ENCODE assay signal across 11 mouse cellular contexts in the genomic region with DNA sequence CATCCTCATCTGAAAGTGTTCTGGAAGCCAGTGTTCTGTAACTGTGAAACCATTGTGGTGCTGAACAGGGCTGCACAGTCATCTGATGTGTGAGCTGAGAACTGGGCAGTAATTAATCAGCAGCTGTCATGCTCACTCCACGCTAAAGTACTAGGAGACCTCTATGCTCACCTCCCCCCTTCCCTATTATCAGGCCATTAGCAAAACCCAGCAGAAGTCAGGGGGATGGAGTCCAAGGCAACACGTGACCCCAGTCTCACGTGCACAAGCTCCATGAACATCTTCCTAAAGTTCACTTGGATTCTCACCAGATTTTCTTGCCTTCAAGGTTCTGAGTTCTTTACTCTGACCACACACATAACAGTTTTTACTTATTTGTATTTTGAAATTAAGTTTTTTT. TPM values are rescaled to one million over a fixed set of nuclear protein-coding genes. Genes with fewer than 3 reads are reported as not detected.
DNase-seq lines count a peak whose midpoint lies in the region; ATAC-seq and TF ChIP-seq lines count a peak whose summit lies in the region.
"Had no signal": no experiment of that assay in that cellular context is flagged by ENCODE, and none has a peak within 500 bp of the region (broad histone marks: within the 10 kb centered on the region; RNA-seq: fewer than 3 reads in every experiment).

No protein-coding gene starts in this region.

- H3K9me3 ChIP-seq in lung, embryonic 14.5 days (ENCODE audit: low read depth, low read length), result no peaks in the 10 kb centered on the region
- H3K9me3 ChIP-seq in hindbrain, embryonic 14.5 days (ENCODE audit: control insufficient read depth, low read length), result no peaks in the 10 kb centered on the region
- no peaks in the 10 kb centered on the region for H3K9me3 ChIP-seq in limb, embryonic 11.5 days (ENCODE audit: control insufficient read depth, low read length)
- H3K9me3 ChIP-seq: liver, embryonic 13.5 days had no signal

- peaks cover 12% of the 10 kb centered on the region for H3K4me1 ChIP-seq in lung, embryonic 14.5 days (ENCODE audit: insufficient read depth)
- H3K4me1 ChIP-seq in hindbrain, embryonic 14.5 days (replicated peaks; ENCODE audit: control insufficient read depth, insufficient read depth, low read length), result 0 out of 2 replicates have a peak, but pooled peaks cover 3% of the 10 kb centered on the region
- H3K4me1 ChIP-seq in limb, embryonic 11.5 days (ENCODE audit: control insufficient read depth, insufficient read depth, low read length), result peaks cover 11% of the 10 kb centered on the region
- H3K4me1 ChIP-seq: liver, embryonic 13.5 days had no signal

- ATAC-seq in cerebellum, adult (ENCODE audit: insufficient number of reproducible peaks, low FRiP score, low TSS enrichment), result peak; percentile 60; the same call in 1 of the 2 replicates
- ATAC-seq in lung, embryonic 14.5 days (ENCODE audit: insufficient read depth), result peak; percentile 60
- ATAC-seq in hindbrain, embryonic 14.5 days (ENCODE audit: low FRiP score), result peak; percentile 71; the same call in 1 of the 2 replicates
- 0 out of 2 replicates have a peak, but pooled peaks have one; percentile 49 for ATAC-seq in limb, embryonic 11.5 days (ENCODE audit: insufficient number of reproducible peaks, low FRiP score, low TSS enrichment, low read depth)
- ATAC-seq: Patski had no signal

- peak overlapping the region; percentile 76 for H3K27ac ChIP-seq in lung, embryonic 14.5 days (ENCODE audit: low read depth)
- no peak overlapping the region for H3K27ac ChIP-seq in hindbrain, embryonic 14.5 days
- H3K27ac ChIP-seq in limb, embryonic 11.5 days (replicated peaks; ENCODE audit: low read depth, low read length), result 0 out of 2 replicates have a peak overlapping the region, but pooled peaks have one; percentile 26
- H3K27ac ChIP-seq: liver, embryonic 13.5 days had no signal

- no peak for TF ChIP-seq CTCF in lung, embryonic 14.5 days (IDR thresholded peaks at IDR 0.05; ENCODE audit: low read depth)

- no peaks in the 10 kb centered on the region for H3K36me3 ChIP-seq in lung, embryonic 14.5 days (ENCODE audit: insufficient read depth)
- H3K36me3 ChIP-seq in hindbrain, embryonic 14.5 days (replicated peaks; ENCODE audit: control insufficient read depth, insufficient read depth), result no peaks in the 10 kb centered on the region
- H3K36me3 ChIP-seq in limb, embryonic 11.5 days (ENCODE audit: control insufficient read depth, insufficient read depth, low read length), result no peaks in the 10 kb centered on the region
- H3K36me3 ChIP-seq: liver, embryonic 13.5 days had no signal

- no peaks in the 10 kb centered on the region for H3K27me3 ChIP-seq in lung, embryonic 14.5 days (ENCODE audit: insufficient read depth, low read length)
- no peaks in the 10 kb centered on the region for H3K27me3 ChIP-seq in hindbrain, embryonic 14.5 days (ENCODE audit: control insufficient read depth, insufficient read depth, low read length)
- H3K27me3 ChIP-seq in limb, embryonic 11.5 days (ENCODE audit: control insufficient read depth, insufficient read depth, low read length), result no peaks in the 10 kb centered on the region
- H3K27me3 ChIP-seq: liver, embryonic 13.5 days; Patski had no signal

- no peak for DNase-seq in cerebellum, postnatal 36 days
- peak; percentile 62 for DNase-seq in lung, embryonic 14.5 days
- no peak for DNase-seq in lung, adult 18-20 months
- no peak for DNase-seq in hindbrain, embryonic 14.5 days (ENCODE audit: low spot score)
- DNase-seq in limb, embryonic 11.5 days (ENCODE audit: low spot score), result no peak
- DNase-seq in adrenal gland, postnatal 25 days, result no peak
- DNase-seq in natural killer cell, adult 2 months (ENCODE audit: low spot score in 2 of 2), result no peak
- DNase-seq: gastrocnemius, postnatal 25 days; liver, embryonic 13.5 days had no signal

- 15% methylated on average over 3 of the region's 3 CpGs for WGBS in lung, embryonic 14.5 days
- 19% methylated on average over 3 of the region's 3 CpGs for WGBS in hindbrain, embryonic 14.5 days
- 4% methylated on average over 3 of the region's 3 CpGs for WGBS in limb, embryonic 11.5 days

- H3K9ac ChIP-seq in lung, embryonic 14.5 days, result no peak overlapping the region
- no peak overlapping the region for H3K9ac ChIP-seq in hindbrain, embryonic 14.5 days
- no peak overlapping the region for H3K9ac ChIP-seq in limb, embryonic 11.5 days (ENCODE audit: low read length)
- H3K9ac ChIP-seq: liver, embryonic 13.5 days had no signal

- H3K4me2 ChIP-seq in lung, embryonic 14.5 days, result peak overlapping the region; percentile 32
- no peak overlapping the region for H3K4me2 ChIP-seq in hindbrain, embryonic 14.5 days (replicated peaks)
- no peak overlapping the region for H3K4me2 ChIP-seq in limb, embryonic 11.5 days (ENCODE audit: low read depth, severe bottlenecking)
- H3K4me2 ChIP-seq: liver, embryonic 13.5 days had no signal

- H3K4me3 ChIP-seq in lung, embryonic 14.5 days (ENCODE audit: low read depth, low read length), result no peak overlapping the region
- no peak overlapping the region for H3K4me3 ChIP-seq in hindbrain, embryonic 14.5 days (replicated peaks; ENCODE audit: low read length)
- H3K4me3 ChIP-seq in limb, embryonic 11.5 days (ENCODE audit: low read depth, low read length), result no peak overlapping the region
- H3K4me3 ChIP-seq: liver, embryonic 13.5 days had no signal

RNA-seq across cellular contexts. Expression of a gene that starts 11.7 kb away (rescaled TPM):
- polyA plus RNA-seq in lung, embryonic 14.5 days (2014; fragmentation: Nextera tagmentation; extraction: Ambion mirVana), result 30.9 and 32.3 TPM in 2 replicates
- polyA plus RNA-seq in hindbrain, embryonic 14.5 days (2014; fragmentation: Nextera tagmentation; extraction: Ambion mirVana), result 19.4 and 24.4 TPM in 2 replicates
- polyA plus RNA-seq in limb, embryonic 11.5 days (2014; fragmentation: Nextera tagmentation; extraction: Ambion mirVana), result 16.5 and 17.2 TPM in 2 replicates
- total RNA-seq in adrenal gland, postnatal 25 days (2021), result 4.2 and 5.9 TPM in 2 replicates
- total RNA-seq: gastrocnemius, postnatal 25 days had no signal
